Mouse (Mus musculus) effector memory CD4-positive, alpha-beta T cell, adult 7 months (primary cell): Measurements from ENCODE around the gene Fndc3c1. TPM values are rescaled to one million over a fixed set of nuclear protein-coding genes. Genes with fewer than 3 reads are reported as not detected.

Source experiments
- polyA plus RNA-seq: library from polyadenylated mRNA; unstranded; fragments of 100-300 nt; shearing (Covaris generic); gene quantifications from one replicate; pipeline ENCODE4 v1.2.1, GENCODE M21; 2017

Fndc3c1 gene
- not detected for polyA plus RNA-seq

GRCm38 (mm10) chrX:106485101-106485651 lies at the start of gene Fndc3c1:
Gene Fndc3c1 (minus strand): TSS chrX:106485401.

Other genes with a start within 250 kb of the Fndc3c1 start
- not detected for gene Fnd3c2, start 230.0 kb downstream of the Fndc3c1 start, polyA plus RNA-seq
- gene Gm5127, start 97.8 kb upstream of the Fndc3c1 start, polyA plus RNA-seq = not detected
- not detected for gene Cysltr1, start 118.3 kb upstream of the Fndc3c1 start, polyA plus RNA-seq